Mouse (Mus musculus) adrenal gland, adult 8-10 months (tissue): ENCODE measurements around the gene Cadm2. TPM values are rescaled to one million over a fixed set of nuclear protein-coding genes. Genes with fewer than 3 reads are reported as not detected.

Experiments
- DNase-seq: peaks from one replicate; pipeline ENCODE4 v3.0.0; 2022
- total RNA-seq, 4 experiments: library from RNA; stranded (reverse); gene quantifications; 2 replicates each; pipeline ENCODE4 v1.2.4; 2022

Cadm2 gene
- 1 to 10 TPM in 2 of 4 experiments, under 1 TPM in 2; 0.81 to 1.7 (median 1.1) TPM for total RNA-seq

GRCm38 (mm10) chr16:67620826-67621505, at the start of gene Cadm2:
Gene Cadm2 (minus strand): TSS chr16:67620908.
- peak; percentile 84 for DNase-seq

GRCm38 (mm10) chr16:67646930-67647329, 26.2 kb upstream of the Cadm2 start:
- DNase-seq, result no peak

- no peak for DNase-seq
These were observed 22.9 kb upstream of the Cadm2 start for GRCm38 (mm10) chr16:67643651-67644050.

- peak; percentile 2 for DNase-seq
These were observed 564 bp downstream of the Cadm2 start for GRCm38 (mm10) chr16:67619906-67620781.

- no peak for DNase-seq
These were observed 1.3 kb downstream of the Cadm2 start for GRCm38 (mm10) chr16:67619416-67619815.

- no peak for DNase-seq
These were observed 1.9 kb downstream of the Cadm2 start for GRCm38 (mm10) chr16:67618817-67619216.

- no peak for DNase-seq
These were observed 2.9 kb downstream of the Cadm2 start for GRCm38 (mm10) chr16:67617811-67618210.

- DNase-seq, result no peak
These were observed 3.5 kb downstream of the Cadm2 start for GRCm38 (mm10) chr16:67617256-67617655.

- DNase-seq, result no peak
These were observed 6.8 kb downstream of the Cadm2 start for GRCm38 (mm10) chr16:67613876-67614275.

- no peak for DNase-seq
These were observed 9.6 kb downstream of the Cadm2 start for GRCm38 (mm10) chr16:67610904-67611681.

GRCm38 (mm10) chr16:67609116-67609515, 11.6 kb downstream of the Cadm2 start:
- no peak for DNase-seq

- no peak for DNase-seq
These were observed 12.2 kb downstream of the Cadm2 start for GRCm38 (mm10) chr16:67608499-67608898.

- no peak for DNase-seq
These were observed 15.0 kb downstream of the Cadm2 start for GRCm38 (mm10) chr16:67605661-67606060.

GRCm38 (mm10) chr16:67599981-67600380, 20.7 kb downstream of the Cadm2 start:
- DNase-seq, result no peak

GRCm38 (mm10) chr16:67598841-67599240, 21.9 kb downstream of the Cadm2 start:
- DNase-seq, result no peak

- DNase-seq, result no peak
These were observed 29.7 kb downstream of the Cadm2 start for GRCm38 (mm10) chr16:67591015-67591414.

GRCm38 (mm10) chr16:67578842-67579517, 41.7 kb downstream of the Cadm2 start:
- DNase-seq, result no peak

GRCm38 (mm10) chr16:67575557-67575956, 45.2 kb downstream of the Cadm2 start:
- DNase-seq, result no peak

GRCm38 (mm10) chr16:67526992-67527391, 93.7 kb downstream of the Cadm2 start:
- DNase-seq, result no peak

- no peak for DNase-seq
These were observed 95.8 kb downstream of the Cadm2 start for GRCm38 (mm10) chr16:67524878-67525277.

- no peak for DNase-seq
These were observed 102.4 kb downstream of the Cadm2 start for GRCm38 (mm10) chr16:67518311-67518710.

GRCm38 (mm10) chr16:67515549-67515948, 105.2 kb downstream of the Cadm2 start:
- no peak for DNase-seq
